Comparison of ENCODE assay signal across 1 mouse cellular context in the genomic region with DNA sequence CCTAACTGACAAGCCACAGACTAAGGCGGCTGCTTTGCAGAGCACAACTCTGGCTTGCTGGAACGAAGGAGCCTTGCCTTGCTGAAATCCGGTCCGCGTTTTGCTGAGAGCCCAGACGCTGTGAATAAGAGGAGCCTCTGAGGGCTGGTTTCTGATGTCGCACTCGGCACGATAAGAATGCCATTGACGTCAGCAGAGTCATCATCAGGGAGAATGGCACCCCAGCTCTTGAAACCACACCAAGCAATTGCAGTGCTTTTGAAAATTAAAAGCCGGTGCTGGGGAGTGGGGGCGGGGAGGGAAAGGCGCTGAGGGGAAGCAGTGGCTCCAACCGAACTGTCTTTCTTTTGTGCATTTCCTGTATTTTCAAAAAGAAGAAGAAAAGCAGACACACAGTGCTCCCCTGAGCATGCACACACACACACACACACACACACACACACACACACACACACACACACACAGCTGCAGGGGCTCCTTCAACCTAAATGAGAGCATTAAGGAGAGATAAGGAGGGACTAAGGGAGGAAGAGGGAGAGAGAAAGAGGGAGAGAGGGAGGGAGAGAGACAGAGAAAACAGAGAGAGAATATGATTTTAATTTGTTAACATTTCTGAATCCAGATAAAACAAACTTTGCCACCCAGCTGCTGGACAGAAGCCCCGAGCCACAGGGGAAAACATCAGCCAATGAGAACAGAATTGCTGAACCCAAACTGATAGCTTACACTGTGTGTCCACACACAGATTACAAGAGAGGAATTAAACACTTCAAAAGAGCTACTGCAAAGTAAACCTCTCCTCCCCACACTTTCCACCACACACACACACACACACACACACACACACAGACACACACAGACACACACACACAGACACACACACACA.
TF ChIP-seq lines count a peak whose summit lies in the region.

No protein-coding gene starts in this region.

TF ChIP-seq in MEL, 35 proteins besides CTCF, POLR2A, EP300 and RAD21 (continued from another document):
- TF ChIP-seq MAX (IDR thresholded peaks at IDR 0.05; ENCODE audit: low read length) (peak; percentile 14; the same call in 1 of the 2 replicates), MAFK (IDR thresholded peaks at IDR 0.05; ENCODE audit: borderline replicate concordance, low read depth, low read length) (0 out of 2 replicates have a peak, but pooled peaks have one; percentile 7), KAT2A (conservative IDR thresholded peaks at IDR 0.05; ENCODE audit: low read depth, low read length) (no peak)
